Mouse (Mus musculus): ENCODE data around the gene Tlnrd1. TPM values are rescaled to one million over a fixed set of nuclear protein-coding genes. Genes with fewer than 3 reads are reported as not detected.

The Tlnrd1 gene
- polyA plus RNA-seq, 1 experiment from 2014 or later, result 17.6 TPM

Other genes starting within 250 kb of the Tlnrd1 start
- gene Il16, start 138.6 kb downstream of the Tlnrd1 start, polyA plus RNA-seq (2015; fragmentation: Nextera tagmentation; extraction: Ambion mirVana), result 3.7 and 5.5 TPM in 2 replicates
- 3.1 and 3.2 TPM in 2 replicates for gene Cfap161, start 89.4 kb downstream of the Tlnrd1 start, polyA plus RNA-seq (2015; fragmentation: Nextera tagmentation; extraction: Ambion mirVana)
- gene Mesd, start 161 bp upstream of the Tlnrd1 start, polyA plus RNA-seq (2015; fragmentation: Nextera tagmentation; extraction: Ambion mirVana), result 135 and 136 TPM in 2 replicates
- gene Cemip, start 202.2 kb upstream of the Tlnrd1 start, polyA plus RNA-seq (2015; fragmentation: Nextera tagmentation; extraction: Ambion mirVana), result 1.4 and 1.6 TPM in 2 replicates

Data from lung, embryonic 15.5 days (tissue).